Mouse (Mus musculus) liver, adult 2 months (tissue): ENCODE measurements around the gene Tulp2. TPM values are rescaled to one million over a fixed set of nuclear protein-coding genes. Genes with fewer than 3 reads are reported as not detected.

Experiments
- DNase-seq: peaks from one replicate; pipeline ENCODE4 v3.0.0-alpha.2; 2011; ENCODE audit warnings: low read depth, low spot score; ENCODE audit errors: extremely low read depth
- H3K27ac ChIP-seq: fragments of 200-500 bp; replicated peaks from 2 replicates; pipeline ENCODE4 v1.5.1; 2012; ENCODE audit warnings: low read depth, mild to moderate bottlenecking, control low read depth, inconsistent platforms, low read length; ENCODE audit not compliant: insufficient read depth
- H3K27me3 ChIP-seq: fragments of 200-500 bp; 2 replicates; pipeline ENCODE4 v1.6.1; 2012; ENCODE audit warnings: mild to moderate bottlenecking, moderate library complexity, low read length, inconsistent platforms; ENCODE audit not compliant: control insufficient read depth, insufficient read depth
- H3K36me3 ChIP-seq: fragments of 200-500 bp; 2 replicates; pipeline ENCODE4 v1.6.1; 2012; ENCODE audit warnings: low read length, inconsistent platforms; ENCODE audit not compliant: control insufficient read depth, insufficient read depth
- H3K4me1 ChIP-seq: fragments of 200-500 bp; 2 replicates; pipeline ENCODE4 v1.6.1; 2011; ENCODE audit warnings: low read length; ENCODE audit not compliant: control insufficient read depth, insufficient read depth
- H3K4me3 ChIP-seq: fragments of 200-500 bp; 2 replicates; pipeline ENCODE4 v1.5.1; 2011; ENCODE audit warnings: low read depth, mild to moderate bottlenecking, control low read depth, low read length, moderate library complexity; ENCODE audit not compliant: insufficient read depth
- H3K79me2 ChIP-seq: fragments of 200-500 bp; 2 replicates; pipeline ENCODE4 v1.6.1; 2012; ENCODE audit warnings: inconsistent platforms, mild to moderate bottlenecking, low read length, moderate library complexity; ENCODE audit not compliant: control insufficient read depth, insufficient read depth
- H3K9ac ChIP-seq: fragments of 200-500 bp; 2 replicates; pipeline ENCODE4 v1.6.1; 2012; ENCODE audit warnings: low read depth, mild to moderate bottlenecking, control low read depth, inconsistent platforms, low read length
- CTCF ChIP-seq: fragments of 200-500 bp; IDR thresholded peaks from 2 replicates; pipeline ENCODE4 v1.5.1; 2011; ENCODE audit warnings: low read depth, low read length, control low read depth
- POLR2A ChIP-seq: fragments of 200-500 bp; IDR thresholded peaks from 2 replicates; pipeline ENCODE4 v1.6.1; 2011; ENCODE audit warnings: low read length, control low read depth; ENCODE audit not compliant: insufficient read depth; ENCODE audit errors: extremely low read depth
- WGBS: fragments of 180-500 bp; shearing (Covaris S2); methylation state at CpG from one replicate; pipeline ENCODE4 v1.1.7; 2018; 5-methylcytosine and 5-hydroxymethylcytosine counted together
- polyA plus RNA-seq: library from polyadenylated mRNA; depleted of rRNA; stranded (reverse); fragments of >200 nt; gene quantifications from 2 replicates; pipeline ENCODE4 v1.2.3, GENCODE M21; 2012
- total RNA-seq: library from RNA; depleted of rRNA; stranded (reverse); fragments of >200 nt; gene quantifications from 2 replicates; pipeline ENCODE4 v1.2.3, GENCODE M21; 2014

Tulp2 gene
- total and polyA plus RNA-seq, 2 experiments = 0.18 to 0.31 TPM

DNA sequence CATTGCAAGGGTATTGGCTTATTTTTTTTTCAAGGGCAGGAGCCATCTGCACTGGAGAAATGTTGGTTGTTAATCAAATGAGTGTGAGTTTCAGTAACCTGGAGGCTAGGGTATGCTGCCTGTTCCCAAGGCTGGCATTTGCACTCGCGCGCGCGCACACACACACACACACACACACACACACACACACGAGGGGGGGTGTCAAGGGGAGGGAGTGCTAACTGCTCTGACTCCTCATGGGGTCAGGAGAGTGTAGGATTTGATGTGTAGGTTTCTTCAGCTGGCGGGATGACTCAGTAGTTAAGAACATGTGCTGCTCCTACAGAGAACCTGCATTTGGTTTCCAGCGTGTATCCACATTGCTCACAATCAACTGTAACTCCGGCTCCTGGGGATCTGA, 9.1 kb downstream of the Tulp2 start:
- Histone ChIP-seq H3K79me2 (peaks cover 9% of the 10 kb centered on the region; the same call in 1 of the 2 replicates), H3K36me3 (peaks cover 13% of the 10 kb centered on the region; the same call in 1 of the 2 replicates), H3K9ac (peak overlapping the region; percentile 61), H3K27ac (peak overlapping the region; percentile 91), H3K4me3 (no peak overlapping the region), H3K27me3 (no peaks in the 10 kb centered on the region), H3K4me1 (peaks cover 41% of the 10 kb centered on the region)
- DNase-seq = no peak
- TF ChIP-seq POLR2A = no peak
- TF ChIP-seq CTCF = no peak
- WGBS = 27% methylated on average over 9 of the region's 9 CpGs

GRCm38 (mm10) chr7:45491264-45491663, 9.6 kb downstream of the Tulp2 start:
- Histone ChIP-seq H3K4me3 (no peak overlapping the region), H3K27ac (peak overlapping the region; percentile 91), H3K4me1 (peaks cover 39% of the 10 kb centered on the region), H3K79me2 (peaks cover 9% of the 10 kb centered on the region; the same call in 1 of the 2 replicates), H3K36me3 (peaks cover 9% of the 10 kb centered on the region; the same call in 1 of the 2 replicates), H3K9ac (peak overlapping the region; percentile 61; the same call in 1 of the 2 replicates), H3K27me3 (no peaks in the 10 kb centered on the region)
- TF ChIP-seq CTCF (no peak), POLR2A (no peak)
- 4% methylated on average over 3 of the region's 3 CpGs for WGBS
- peak; percentile 95 for DNase-seq

GRCm38 (mm10) chr7:45492225-45492844, 10.7 kb downstream of the Tulp2 start:
- 72% methylated on average over 8 of the region's 8 CpGs for WGBS
- Histone ChIP-seq H3K79me2 (peaks cover 6% of the 10 kb centered on the region; the same call in 1 of the 2 replicates), H3K27me3 (no peaks in the 10 kb centered on the region), H3K9ac (no peak overlapping the region), H3K27ac (peak overlapping the region; percentile 57), H3K4me1 (peaks cover 32% of the 10 kb centered on the region), H3K4me3 (no peak overlapping the region), H3K36me3 (peaks cover 9% of the 10 kb centered on the region; the same call in 1 of the 2 replicates)
- DNase-seq = no peak
- no peak for TF ChIP-seq POLR2A
- TF ChIP-seq CTCF = no peak

DNA sequence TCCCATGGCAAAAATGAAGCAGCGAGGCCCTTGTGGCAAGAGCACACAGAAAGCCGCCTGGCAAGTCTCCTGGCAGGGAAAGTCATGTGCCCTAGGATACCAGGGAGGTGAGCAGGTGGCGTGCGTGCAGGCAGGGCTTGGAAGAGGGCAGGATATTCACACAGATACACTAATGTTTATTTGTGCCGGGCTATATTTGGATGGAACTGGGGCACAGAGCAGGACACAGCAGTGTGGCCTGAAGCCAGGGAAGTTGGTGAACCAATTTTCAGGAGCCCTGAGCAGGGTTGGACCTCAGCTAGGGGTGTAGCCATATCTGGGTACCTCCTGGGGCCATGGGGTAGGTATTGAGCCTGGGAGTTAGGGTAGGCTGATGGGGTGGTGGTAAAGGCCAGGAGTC, 11.3 kb downstream of the Tulp2 start:
- Histone ChIP-seq H3K4me1 (peaks cover 30% of the 10 kb centered on the region), H3K27ac (peak overlapping the region; percentile 84), H3K9ac (no peak overlapping the region), H3K4me3 (no peak overlapping the region), H3K79me2 (peaks cover 4% of the 10 kb centered on the region; the same call in 1 of the 2 replicates), H3K36me3 (peaks cover 9% of the 10 kb centered on the region; the same call in 1 of the 2 replicates), H3K27me3 (no peaks in the 10 kb centered on the region)
- TF ChIP-seq CTCF = no peak
- TF ChIP-seq POLR2A = no peak
- WGBS = 17% methylated on average over 5 of the region's 5 CpGs
- peak; percentile 97 for DNase-seq

DNA sequence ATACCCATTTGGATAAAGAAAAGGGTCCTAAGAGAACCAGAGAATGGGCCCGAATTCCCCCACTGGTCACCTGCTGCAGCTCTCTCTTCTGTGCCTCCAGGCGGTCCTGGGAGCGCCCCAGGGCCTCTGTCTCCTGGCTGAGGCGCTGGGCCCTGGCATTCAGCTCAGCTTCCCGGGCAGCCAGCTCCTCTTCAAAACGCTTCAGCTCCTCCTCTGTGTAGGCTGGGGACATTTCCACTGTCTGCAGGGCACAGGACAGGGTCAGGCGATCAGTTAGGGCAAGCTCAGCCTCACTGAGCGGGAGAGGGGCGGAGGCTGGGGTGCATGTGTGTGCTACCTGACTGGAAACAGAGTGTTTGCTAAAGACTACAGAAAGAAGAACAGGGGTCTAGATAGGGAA, 12.9 kb downstream of the Tulp2 start:
- DNase-seq = peak; percentile 69
- Histone ChIP-seq H3K27ac (0 out of 2 replicates have a peak overlapping the region, but pooled peaks have one; percentile 4), H3K9ac (no peak overlapping the region), H3K4me3 (no peak overlapping the region), H3K27me3 (no peaks in the 10 kb centered on the region), H3K4me1 (peaks cover 24% of the 10 kb centered on the region), H3K36me3 (peaks cover 17% of the 10 kb centered on the region; the same call in 1 of the 2 replicates), H3K79me2 (no peaks in the 10 kb centered on the region)
- WGBS = 67% methylated on average over 9 of the region's 9 CpGs
- no peak for TF ChIP-seq CTCF
- no peak for TF ChIP-seq POLR2A

GRCm38 (mm10) chr7:45498427-45498826, 16.8 kb downstream of the Tulp2 start:
- H3K4me3 ChIP-seq = no peak overlapping the region
- peaks cover 22% of the 10 kb centered on the region for H3K36me3 ChIP-seq
- WGBS = 97% methylated on average over 6 of the region's 6 CpGs
- peaks cover 2% of the 10 kb centered on the region for H3K4me1 ChIP-seq
- DNase-seq = no peak
- no peaks in the 10 kb centered on the region for H3K79me2 ChIP-seq
- H3K27me3 ChIP-seq = no peaks in the 10 kb centered on the region
- TF ChIP-seq CTCF = no peak
- no peak for TF ChIP-seq POLR2A
- no peak overlapping the region for H3K9ac ChIP-seq
- H3K27ac ChIP-seq = no peak overlapping the region
